Mouse (Mus musculus) limb, embryonic 14.5 days (tissue): ENCODE results near the gene Cops2. TPM values are rescaled to one million over a fixed set of nuclear protein-coding genes. Genes with fewer than 3 reads are reported as not detected.

Source experiments
- ATAC-seq: fragments of 200-750 bp; cut with Nextera tagmentation; 2 replicates; pipeline ENCODE4 v1.8.0; 2017; ENCODE audit warnings: low read depth, moderate number of reproducible peaks, moderate TSS enrichment; ENCODE audit not compliant: low FRiP score
- DNase-seq: peaks from one replicate; pipeline ENCODE4 v3.0.0-alpha.2; 2015; ENCODE audit warnings: low spot score
- H3K27ac ChIP-seq: fragments of 300-500 bp; sonication (generic); replicated peaks from 2 replicates; pipeline ENCODE4 v1.5.1; 2014; ENCODE audit warnings: low read depth, mild to moderate bottlenecking, low read length, moderate library complexity, mixed read lengths
- H3K27me3 ChIP-seq: fragments of 300-500 bp; sonication (generic); 2 replicates; pipeline ENCODE4 v1.6.1; 2014; ENCODE audit warnings: low read length, mixed read lengths; ENCODE audit not compliant: control insufficient read depth, insufficient read depth
- H3K36me3 ChIP-seq: fragments of 300-500 bp; sonication (generic); 2 replicates; pipeline ENCODE4 v1.6.1; 2014; ENCODE audit warnings: mild to moderate bottlenecking, low read length, moderate library complexity, mixed read lengths; ENCODE audit not compliant: control insufficient read depth, insufficient read depth
- H3K4me1 ChIP-seq: fragments of 300-500 bp; sonication (generic); 2 replicates; pipeline ENCODE4 v1.6.1; 2014; ENCODE audit warnings: antibody characterized with exemption, low read length, mixed read lengths; ENCODE audit not compliant: control insufficient read depth, insufficient read depth
- H3K4me2 ChIP-seq: fragments of 300-500 bp; sonication (generic); replicated peaks from 2 replicates; pipeline ENCODE4 v1.6.1; 2014; ENCODE audit warnings: low read depth, mild to moderate bottlenecking, low read length, moderate library complexity; ENCODE audit not compliant: severe bottlenecking
- H3K4me3 ChIP-seq: fragments of 300-500 bp; sonication (generic); replicated peaks from 2 replicates; pipeline ENCODE4 v1.5.1; 2014; ENCODE audit warnings: low read length
- H3K9ac ChIP-seq: fragments of 300-500 bp; sonication (generic); 2 replicates; pipeline ENCODE4 v1.6.1; 2014; ENCODE audit warnings: mild to moderate bottlenecking, low read depth, low read length, moderate library complexity; ENCODE audit not compliant: severe bottlenecking
- H3K9me3 ChIP-seq: fragments of 300-500 bp; sonication (generic); 2 replicates; pipeline ENCODE4 v1.6.1; 2016; ENCODE audit warnings: low read length; ENCODE audit not compliant: control insufficient read depth
- POLR2A ChIP-seq: fragments of 200-500 bp; IDR thresholded peaks from 2 replicates; pipeline ENCODE4 v1.8.0; 2012; ENCODE audit warnings: inconsistent platforms, mild to moderate bottlenecking, moderate library complexity, borderline replicate concordance; ENCODE audit not compliant: insufficient read depth, insufficient read length; ENCODE audit errors: extremely low read depth
- WGBS: fragments of 180-500 bp; shearing (Covaris S2); extraction: QIAGEN DNeasy Blood & Tissue Kit; methylation state at CpG from one replicate; pipeline ENCODE4 v1.1.7; 2014; 5-methylcytosine and 5-hydroxymethylcytosine counted together
- polyA plus RNA-seq, 2 experiments: library from polyadenylated mRNA; depleted of rRNA in 1 of 2; stranded (reverse) in 1 of 2; unstranded in 1 of 2; fragments of >200 nt; fragmentation: Nextera tagmentation in 1 of 2; extraction: Ambion mirVana in 1 of 2; gene quantifications; 2 replicates each; pipeline versions ENCODE4 v1.2.1 to v1.2.3; 2012 to 2014

The Cops2 gene
- polyA plus RNA-seq, 2 experiments: 75.1 to 86.7 TPM

DNA sequence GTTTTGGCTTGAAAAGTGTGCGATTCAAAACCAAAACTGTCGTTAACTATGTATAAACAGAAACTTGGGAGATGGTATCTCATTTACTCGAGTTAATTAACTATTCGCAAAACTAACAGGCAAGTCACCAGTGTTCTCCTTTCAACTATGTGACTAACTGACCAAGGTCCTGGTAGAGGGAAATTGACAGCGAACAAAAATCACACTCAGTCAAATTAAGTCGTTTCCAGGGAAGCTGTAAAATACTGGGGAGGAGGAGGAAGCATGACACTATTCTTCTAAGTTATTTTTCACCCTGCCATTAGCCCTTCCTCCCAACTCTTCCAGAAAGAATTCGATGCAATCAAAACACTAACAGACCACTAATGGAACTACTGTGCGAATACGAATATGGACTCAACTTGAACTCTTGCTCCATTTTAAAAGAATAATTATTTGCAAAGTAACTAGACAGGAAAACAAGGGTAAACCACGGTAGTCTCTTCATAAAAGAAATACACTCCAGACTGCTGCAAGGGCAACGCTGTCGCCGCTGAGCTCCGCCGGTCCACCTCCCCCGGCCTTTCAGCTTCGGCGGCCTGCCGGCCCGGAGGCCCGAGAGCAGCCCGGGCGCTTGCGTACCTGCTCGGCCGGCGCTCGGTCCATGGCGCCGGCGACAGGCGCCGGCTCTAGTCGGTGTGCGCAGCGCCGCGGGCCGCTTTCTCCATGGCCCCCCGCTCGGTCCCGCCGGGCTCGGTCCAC, 76.8 kb downstream of the Cops2 start:
- peaks cover 9% of the 10 kb centered on the region for H3K4me1 ChIP-seq
- DNase-seq (peak; percentile 3), ATAC-seq (peak; percentile 0; the same call in 1 of the 2 replicates)
- WGBS: 3% methylated on average over 44 of the region's 44 CpGs
- H3K9me3 ChIP-seq: no peaks in the 10 kb centered on the region
- peak overlapping the region; percentile 92 for H3K9ac ChIP-seq
- H3K4me2 ChIP-seq: peak overlapping the region; percentile 53
- H3K4me3 ChIP-seq: peak overlapping the region; percentile 87
- no peak for TF ChIP-seq POLR2A
- no peaks in the 10 kb centered on the region for H3K27me3 ChIP-seq
- peak overlapping the region; percentile 73 for H3K27ac ChIP-seq
- peaks cover 3% of the 10 kb centered on the region; the same call in 1 of the 2 replicates for H3K36me3 ChIP-seq

DNA sequence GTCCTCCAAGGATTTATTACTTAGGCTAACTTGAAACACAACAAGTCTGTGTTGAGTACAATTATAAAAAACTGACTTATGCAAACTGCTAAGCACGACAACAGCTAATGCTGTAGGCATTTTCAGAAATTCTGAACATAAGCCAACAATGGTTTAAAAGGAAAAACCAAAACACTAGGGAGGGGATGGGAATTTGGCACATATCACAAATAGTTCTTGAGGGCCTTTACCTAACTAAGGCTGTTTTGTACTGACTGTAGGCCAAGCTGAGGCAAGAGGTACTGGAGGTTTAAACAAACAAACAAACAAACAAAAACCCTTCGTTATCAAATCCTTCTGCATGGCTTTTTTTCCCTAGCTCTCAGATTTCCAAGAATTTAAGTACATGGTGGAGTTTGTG, 77.9 kb downstream of the Cops2 start:
- peaks cover 3% of the 10 kb centered on the region for H3K36me3 ChIP-seq
- H3K27ac ChIP-seq: no peak overlapping the region
- WGBS: 60% methylated on average over 2 of the region's 2 CpGs
- no peak for TF ChIP-seq POLR2A
- peaks cover 9% of the 10 kb centered on the region for H3K4me1 ChIP-seq
- 0 out of 2 replicates have a peak overlapping the region, but pooled peaks have one; percentile 92 for H3K9ac ChIP-seq
- DNase-seq (no peak), ATAC-seq (no peak)
- H3K4me2 ChIP-seq: peak overlapping the region; percentile 53
- peak overlapping the region; percentile 87 for H3K4me3 ChIP-seq
- H3K9me3 ChIP-seq: no peaks in the 10 kb centered on the region
- H3K27me3 ChIP-seq: no peaks in the 10 kb centered on the region

Other genes starting within 250 kb of the Cops2 start
- 5.3 and 6.9 TPM in 2 replicates for gene Cep152, start 234.0 kb downstream of the Cops2 start, polyA plus RNA-seq (2012; rRNA removed)
- gene Cep152, start 234.0 kb downstream of the Cops2 start, polyA plus RNA-seq (2014; fragmentation: Nextera tagmentation; extraction: Ambion mirVana): 5.3 and 6.2 TPM in 2 replicates
- 143 and 182 TPM in 2 replicates for gene Eid1, start 186.0 kb downstream of the Cops2 start, polyA plus RNA-seq (2012; rRNA removed)
- gene Eid1, start 186.0 kb downstream of the Cops2 start, polyA plus RNA-seq (2014; fragmentation: Nextera tagmentation; extraction: Ambion mirVana): 298 and 313 TPM in 2 replicates
- gene Shc4, start 135.0 kb downstream of the Cops2 start, polyA plus RNA-seq (2012; rRNA removed): 1.2 and 1.3 TPM in 2 replicates
- gene Shc4, start 135.0 kb downstream of the Cops2 start, polyA plus RNA-seq (2014; fragmentation: Nextera tagmentation; extraction: Ambion mirVana): 0.74 and 1.1 TPM in 2 replicates
- gene Secisbp2l, start 76.3 kb downstream of the Cops2 start, polyA plus RNA-seq (2012; rRNA removed): 14.5 and 15.2 TPM in 2 replicates
- 22.6 and 25.6 TPM in 2 replicates for gene Secisbp2l, start 76.3 kb downstream of the Cops2 start, polyA plus RNA-seq (2014; fragmentation: Nextera tagmentation; extraction: Ambion mirVana)
- gene Galk2, start within 50 bp of the Cops2 start, polyA plus RNA-seq (2012; rRNA removed): 29.2 and 30.5 TPM in 2 replicates
- gene Galk2, start within 50 bp of the Cops2 start, polyA plus RNA-seq (2014; fragmentation: Nextera tagmentation; extraction: Ambion mirVana): 40.8 and 43.4 TPM in 2 replicates
- gene Fgf7, start 175.5 kb upstream of the Cops2 start, polyA plus RNA-seq (2012; rRNA removed): 11.8 and 13.2 TPM in 2 replicates
- gene Fgf7, start 175.5 kb upstream of the Cops2 start, polyA plus RNA-seq (2014; fragmentation: Nextera tagmentation; extraction: Ambion mirVana): 13.1 and 15.7 TPM in 2 replicates